Mouse (Mus musculus) neural tube, embryonic 15.5 days (tissue): ENCODE results near the gene Stag1. TPM values are rescaled to one million over a fixed set of nuclear protein-coding genes. Genes with fewer than 3 reads are reported as not detected.
A peak's percentile ranks its signal among the peaks of the same experiment; 100 is the strongest.

Source experiments
- ATAC-seq: fragments of 200-750 bp; cut with Nextera tagmentation; 2 replicates; pipeline ENCODE4 v1.8.0; 2017; ENCODE audit warnings: mild to moderate bottlenecking, moderate TSS enrichment, moderate library complexity; ENCODE audit not compliant: low FRiP score
- H3K27ac ChIP-seq: fragments of 300-500 bp; sonication (generic); replicated peaks from 2 replicates; pipeline ENCODE4 v1.5.1; 2015; ENCODE audit warnings: mild to moderate bottlenecking, inconsistent platforms
- H3K27me3 ChIP-seq: fragments of 300-500 bp; sonication (generic); replicated peaks from 2 replicates; pipeline ENCODE4 v1.6.1; 2015; ENCODE audit warnings: inconsistent platforms
- H3K36me3 ChIP-seq: fragments of 300-500 bp; sonication (generic); 2 replicates; pipeline ENCODE4 v1.6.1; 2015; ENCODE audit warnings: inconsistent platforms
- H3K4me1 ChIP-seq: fragments of 300-500 bp; sonication (generic); 2 replicates; pipeline ENCODE4 v1.6.1; 2015; ENCODE audit warnings: inconsistent platforms
- H3K4me2 ChIP-seq: fragments of 300-500 bp; sonication (generic); 2 replicates; pipeline ENCODE4 v1.6.1; 2015; ENCODE audit warnings: inconsistent platforms, mild to moderate bottlenecking, moderate library complexity
- H3K4me3 ChIP-seq: fragments of 300-500 bp; sonication (generic); replicated peaks from 2 replicates; pipeline ENCODE4 v1.5.1; 2015; ENCODE audit warnings: mild to moderate bottlenecking, inconsistent platforms
- H3K9ac ChIP-seq: fragments of 300-500 bp; sonication (generic); replicated peaks from 2 replicates; pipeline ENCODE4 v1.6.1; 2015; ENCODE audit warnings: mild to moderate bottlenecking, inconsistent platforms
- H3K9me3 ChIP-seq: fragments of 300-500 bp; sonication (generic); replicated peaks from 2 replicates; pipeline ENCODE4 v1.6.1; 2016; ENCODE audit warnings: inconsistent platforms
- WGBS: fragments of 180-500 bp; shearing (Covaris S2); methylation state at CpG from one replicate; pipeline ENCODE4 v1.1.7; 2015; ENCODE audit warnings: mixed read lengths; 5-methylcytosine and 5-hydroxymethylcytosine counted together
- polyA plus RNA-seq: library from polyadenylated mRNA; unstranded; fragments of >200 nt; fragmentation: Nextera tagmentation; extraction: Ambion mirVana; gene quantifications from 2 replicates; pipeline ENCODE4 v1.2.1, GENCODE M21; 2015

Stag1 gene
- polyA plus RNA-seq, 1 experiment from 2014 or later = 26.4 TPM

GRCm38 (mm10) chr9:100647774-100648323 is 50.3 kb downstream of the Stag1 start:
- Histone ChIP-seq H3K4me1 (peaks cover 5% of the 10 kb centered on the region), H3K4me3 (no peak overlapping the region), H3K27ac (no peak overlapping the region), H3K27me3 (no peaks in the 10 kb centered on the region), H3K4me2 (no peak overlapping the region), H3K36me3 (no peaks in the 10 kb centered on the region), H3K9me3 (no peaks in the 10 kb centered on the region), H3K9ac (no peak overlapping the region)
- WGBS = 83% methylated on average over 2 of the region's 2 CpGs
- no peak for ATAC-seq

- Histone ChIP-seq H3K27me3 (no peaks in the 10 kb centered on the region), H3K27ac (no peak overlapping the region), H3K4me2 (no peak overlapping the region), H3K4me1 (no peaks in the 10 kb centered on the region), H3K9ac (no peak overlapping the region), H3K36me3 (no peaks in the 10 kb centered on the region), H3K4me3 (no peak overlapping the region), H3K9me3 (no peaks in the 10 kb centered on the region)
- ATAC-seq = no peak
- 82% methylated on average over 3 of the region's 3 CpGs for whole genome bisulfite sequencing
These were observed 56.5 kb downstream of the Stag1 start for GRCm38 (mm10) chr9:100654104-100654503.

DNA sequence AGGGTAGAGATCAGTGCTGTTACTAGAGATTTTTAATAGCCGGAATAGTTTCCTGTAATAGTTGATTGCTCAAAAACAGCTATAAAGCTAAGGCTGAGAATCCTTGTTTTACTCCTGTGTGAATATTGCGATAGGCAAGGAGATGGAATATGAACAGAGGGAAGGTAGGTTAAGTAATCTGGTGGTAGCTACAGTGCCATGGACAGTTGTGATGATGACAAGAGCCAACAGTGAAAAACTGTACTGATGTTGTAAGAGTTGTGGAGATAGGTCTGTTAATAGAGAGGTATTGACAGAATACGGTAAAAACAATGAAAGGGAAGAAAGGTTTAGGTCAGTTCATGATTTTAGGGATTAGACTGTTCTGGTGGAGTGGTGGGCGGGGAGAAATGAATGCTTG is 58.5 kb downstream of the Stag1 start:
- no peaks in the 10 kb centered on the region for H3K36me3 ChIP-seq
- H3K4me2 ChIP-seq = no peak overlapping the region
- no peak overlapping the region for H3K4me3 ChIP-seq
- H3K9me3 ChIP-seq = no peaks in the 10 kb centered on the region
- 95% methylated on average over 4 of the region's 4 CpGs for WGBS
- no peak overlapping the region for H3K9ac ChIP-seq
- ATAC-seq = no peak
- H3K4me1 ChIP-seq = no peaks in the 10 kb centered on the region
- H3K27ac ChIP-seq = no peak overlapping the region
- H3K27me3 ChIP-seq = no peaks in the 10 kb centered on the region

- Histone ChIP-seq H3K4me2 (no peak overlapping the region), H3K9ac (no peak overlapping the region), H3K27ac (no peak overlapping the region), H3K4me3 (no peak overlapping the region), H3K9me3 (no peaks in the 10 kb centered on the region), H3K27me3 (no peaks in the 10 kb centered on the region), H3K4me1 (no peaks in the 10 kb centered on the region), H3K36me3 (no peaks in the 10 kb centered on the region)
- no peak for ATAC-seq
These were observed 63.0 kb downstream of the Stag1 start for GRCm38 (mm10) chr9:100660587-100660986.

DNA sequence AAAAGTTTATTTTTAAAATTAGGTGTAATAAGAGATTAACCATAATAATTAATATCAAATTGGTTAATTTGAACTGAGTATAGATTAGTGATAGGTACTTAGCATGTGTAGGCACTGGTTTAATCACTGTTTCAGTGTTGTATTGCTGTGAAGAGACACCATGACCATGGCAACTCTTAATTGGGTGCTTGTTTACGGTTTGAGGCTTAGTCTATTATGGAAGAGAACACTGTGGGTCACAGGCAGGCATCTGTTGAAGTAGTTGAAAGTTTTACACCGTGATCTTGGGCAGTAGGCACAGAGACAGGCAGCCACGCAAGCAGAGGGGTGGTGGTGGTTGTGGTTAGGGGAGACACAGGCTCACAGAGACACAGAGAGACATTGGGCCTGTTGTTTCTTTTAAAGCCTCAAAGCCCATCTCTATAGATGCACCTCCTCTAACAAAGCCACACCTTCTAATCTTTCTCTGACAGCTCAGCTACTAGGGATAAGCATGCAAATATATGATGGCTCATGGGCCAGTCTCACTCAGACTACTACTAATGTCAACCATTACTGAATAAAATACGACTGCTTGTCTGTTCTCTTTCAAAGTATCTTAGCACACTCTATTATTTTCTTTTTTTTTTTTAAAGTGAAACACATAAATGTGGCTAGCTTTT is 66.0 kb downstream of the Stag1 start:
- Histone ChIP-seq H3K36me3 (no peaks in the 10 kb centered on the region), H3K9ac (no peak overlapping the region)

GRCm38 (mm10) chr9:100670151-100670550 is 72.6 kb downstream of the Stag1 start:
- Histone ChIP-seq H3K27ac (no peak overlapping the region), H3K4me1 (no peaks in the 10 kb centered on the region), H3K4me3 (no peak overlapping the region), H3K4me2 (no peak overlapping the region), H3K9ac (no peak overlapping the region), H3K9me3 (no peaks in the 10 kb centered on the region), H3K36me3 (no peaks in the 10 kb centered on the region), H3K27me3 (no peaks in the 10 kb centered on the region)
- ATAC-seq = no peak
- WGBS = 77% methylated on average over 5 of the region's 5 CpGs

More for the DNA sequence above, 66.0 kb downstream of the Stag1 start:
- H3K9me3 ChIP-seq = no peaks in the 10 kb centered on the region
- 92% methylated on average over 4 of the region's 4 CpGs for WGBS
- ATAC-seq = no peak
- H3K4me3 ChIP-seq = no peak overlapping the region
- no peak overlapping the region for H3K4me2 ChIP-seq
- H3K4me1 ChIP-seq = no peaks in the 10 kb centered on the region
- H3K27me3 ChIP-seq = no peaks in the 10 kb centered on the region
- no peak overlapping the region for H3K27ac ChIP-seq

DNA sequence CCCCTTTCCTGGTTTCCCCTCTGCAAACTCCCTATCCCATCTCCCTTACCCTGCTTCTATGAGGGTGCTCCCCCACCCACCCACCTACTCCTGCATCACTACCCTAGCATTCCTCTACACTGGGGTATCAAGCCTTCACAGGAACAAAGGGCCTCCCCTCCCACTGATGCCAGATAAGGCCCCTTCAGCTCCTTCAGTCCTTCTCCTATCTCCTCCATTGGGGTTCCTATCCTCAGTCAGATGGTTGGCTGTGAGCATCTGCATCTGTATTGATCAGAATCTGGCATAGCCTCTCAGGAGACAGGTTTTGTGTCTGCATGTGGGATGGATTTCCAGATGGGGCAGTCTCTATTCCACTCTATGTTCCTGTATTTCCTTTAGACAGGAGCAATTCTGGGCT is 81.4 kb downstream of the Stag1 start:
- Histone ChIP-seq H3K36me3 (no peaks in the 10 kb centered on the region), H3K4me2 (no peak overlapping the region), H3K9me3 (no peaks in the 10 kb centered on the region), H3K27ac (no peak overlapping the region), H3K27me3 (no peaks in the 10 kb centered on the region), H3K4me3 (no peak overlapping the region), H3K4me1 (peaks cover 4% of the 10 kb centered on the region; the same call in 1 of the 2 replicates), H3K9ac (no peak overlapping the region)
- no peak for ATAC-seq

- no peak overlapping the region for H3K9ac ChIP-seq
- no peaks in the 10 kb centered on the region for H3K27me3 ChIP-seq
- no peak overlapping the region for H3K27ac ChIP-seq
- no peak for ATAC-seq
- H3K4me3 ChIP-seq = no peak overlapping the region
- H3K4me1 ChIP-seq = peaks cover 14% of the 10 kb centered on the region
- no peaks in the 10 kb centered on the region for H3K9me3 ChIP-seq
- no peak overlapping the region for H3K4me2 ChIP-seq
- no peaks in the 10 kb centered on the region for H3K36me3 ChIP-seq
These were observed 84.7 kb downstream of the Stag1 start for GRCm38 (mm10) chr9:100682285-100682684.

- H3K4me2 ChIP-seq = no peak overlapping the region
- H3K36me3 ChIP-seq = no peaks in the 10 kb centered on the region
- peak; percentile 87; the same call in 1 of the 2 replicates for ATAC-seq
- no peak overlapping the region for H3K4me3 ChIP-seq
- no peaks in the 10 kb centered on the region for H3K27me3 ChIP-seq
- 6% methylated on average over 3 of the region's 3 CpGs for WGBS
- H3K9me3 ChIP-seq = no peaks in the 10 kb centered on the region
- peaks cover 14% of the 10 kb centered on the region for H3K4me1 ChIP-seq
- no peak overlapping the region for H3K9ac ChIP-seq
- peak overlapping the region; percentile 58 for H3K27ac ChIP-seq
These were observed 88.3 kb downstream of the Stag1 start for GRCm38 (mm10) chr9:100685769-100686487.

DNA sequence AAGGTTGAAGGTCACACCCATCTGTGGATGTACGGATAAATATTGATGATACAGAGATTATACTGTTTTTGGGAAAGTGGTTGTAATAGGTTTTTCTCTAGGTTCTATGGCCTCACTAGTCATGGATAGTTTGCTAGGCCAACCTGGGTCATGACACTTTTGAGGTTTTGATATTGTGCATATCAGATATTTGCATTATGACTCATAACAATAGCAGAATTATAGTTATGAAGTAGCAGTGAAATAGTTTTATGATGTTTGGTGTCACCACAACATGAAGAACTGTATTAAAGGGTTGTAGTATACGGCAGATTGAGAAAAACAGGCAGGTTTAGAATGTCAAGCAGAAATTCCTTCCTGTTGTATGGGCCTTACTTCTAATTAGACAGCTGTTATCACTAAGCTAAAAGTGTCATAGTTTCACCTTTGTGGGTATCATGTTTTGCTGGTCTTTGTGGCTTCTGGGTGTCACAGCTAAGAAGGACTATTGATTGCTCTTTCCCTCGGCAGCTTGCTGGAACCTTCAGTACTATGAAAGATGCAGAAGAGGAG is 92.2 kb downstream of the Stag1 start:
- Histone ChIP-seq H3K9me3 (no peaks in the 10 kb centered on the region), H3K27ac (no peak overlapping the region), H3K36me3 (no peaks in the 10 kb centered on the region), H3K27me3 (no peaks in the 10 kb centered on the region), H3K4me1 (peaks cover 7% of the 10 kb centered on the region), H3K4me2 (no peak overlapping the region), H3K4me3 (no peak overlapping the region), H3K9ac (no peak overlapping the region)
- WGBS = 88% methylated on average over 3 of the region's 3 CpGs
- ATAC-seq = no peak

DNA sequence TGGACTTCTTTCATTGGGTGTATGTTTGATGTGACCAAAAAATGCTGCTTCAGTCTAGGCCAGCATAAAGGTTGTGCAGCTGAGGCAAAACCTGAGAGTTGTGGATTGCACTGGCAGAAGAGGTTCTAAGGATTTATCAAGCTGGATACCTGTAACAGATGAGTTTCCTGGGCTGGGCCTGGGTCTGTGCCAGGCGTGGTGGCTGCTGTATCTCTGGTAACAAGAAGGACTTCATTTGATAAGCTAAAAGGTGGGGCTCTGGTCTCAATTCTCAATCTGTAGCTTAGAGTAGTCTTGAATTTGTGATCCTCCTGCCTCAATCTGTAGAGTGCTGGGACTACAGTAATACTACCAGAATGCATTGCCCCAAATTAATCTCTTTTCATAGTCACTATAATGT is 94.6 kb downstream of the Stag1 start:
- no peak overlapping the region for H3K4me3 ChIP-seq
- no peaks in the 10 kb centered on the region for H3K36me3 ChIP-seq
- no peak overlapping the region for H3K9ac ChIP-seq
- H3K9me3 ChIP-seq = no peaks in the 10 kb centered on the region
- H3K4me1 ChIP-seq = no peaks in the 10 kb centered on the region
- WGBS = 91% methylated on average over 1 of the region's 1 CpGs
- H3K4me2 ChIP-seq = no peak overlapping the region
- no peak overlapping the region for H3K27ac ChIP-seq
- no peak for ATAC-seq
- H3K27me3 ChIP-seq = no peaks in the 10 kb centered on the region

- H3K27me3 ChIP-seq = no peaks in the 10 kb centered on the region
- H3K4me3 ChIP-seq = no peak overlapping the region
- no peak overlapping the region for H3K9ac ChIP-seq
- H3K4me1 ChIP-seq = no peaks in the 10 kb centered on the region
- no peaks in the 10 kb centered on the region for H3K36me3 ChIP-seq
- no peak for ATAC-seq
- WGBS = 85% methylated on average over 2 of the region's 2 CpGs
- no peak overlapping the region for H3K27ac ChIP-seq
- H3K4me2 ChIP-seq = no peak overlapping the region
- no peaks in the 10 kb centered on the region for H3K9me3 ChIP-seq
These were observed 98.9 kb downstream of the Stag1 start for GRCm38 (mm10) chr9:100696537-100696936.
